Mouse (Mus musculus) hindbrain, embryonic 11.5 days (tissue): ENCODE measurements around the gene Sim1. TPM values are rescaled to one million over a fixed set of nuclear protein-coding genes. Genes with fewer than 3 reads are reported as not detected.

Experiments used
- ATAC-seq: fragments of 200-750 bp; cut with Nextera tagmentation; 2 replicates; pipeline ENCODE4 v1.8.0; 2017; ENCODE audit warnings: mild to moderate bottlenecking, moderate TSS enrichment, moderate library complexity; ENCODE audit not compliant: low FRiP score
- DNase-seq: peaks from one replicate; pipeline ENCODE4 v3.0.0-alpha.2; 2015; ENCODE audit warnings: low spot score
- H3K27ac ChIP-seq: fragments of 300-500 bp; sonication (generic); 2 replicates; pipeline ENCODE4 v1.5.1; 2014; ENCODE audit warnings: mild to moderate bottlenecking, low read depth, low read length
- H3K27me3 ChIP-seq: fragments of 300-500 bp; sonication (generic); 2 replicates; pipeline ENCODE4 v1.6.1; 2014; ENCODE audit warnings: mild to moderate bottlenecking, low read length, moderate library complexity, mixed read lengths; ENCODE audit not compliant: control insufficient read depth, insufficient read depth
- H3K36me3 ChIP-seq: fragments of 300-500 bp; sonication (generic); 2 replicates; pipeline ENCODE4 v1.6.1; 2014; ENCODE audit warnings: mild to moderate bottlenecking, low read length, moderate library complexity, mixed read lengths; ENCODE audit not compliant: control insufficient read depth, insufficient read depth
- H3K4me1 ChIP-seq: fragments of 300-500 bp; sonication (generic); replicated peaks from 2 replicates; pipeline ENCODE4 v1.6.1; 2014; ENCODE audit warnings: low read length, mixed read lengths; ENCODE audit not compliant: control insufficient read depth, insufficient read depth
- H3K4me2 ChIP-seq: fragments of 300-500 bp; sonication (generic); replicated peaks from 2 replicates; pipeline ENCODE4 v1.6.1; 2014; ENCODE audit warnings: mild to moderate bottlenecking, low read depth, low read length
- H3K4me3 ChIP-seq: fragments of 300-500 bp; sonication (generic); 2 replicates; pipeline ENCODE4 v1.5.1; 2014; ENCODE audit warnings: low read depth, low read length
- H3K9ac ChIP-seq: fragments of 300-500 bp; sonication (generic); 2 replicates; pipeline ENCODE4 v1.6.1; 2014; ENCODE audit warnings: low read depth, low read length
- H3K9me3 ChIP-seq: fragments of 300-500 bp; sonication (generic); 2 replicates; pipeline ENCODE4 v1.6.1; 2016; ENCODE audit warnings: low read length; ENCODE audit not compliant: control insufficient read depth
- WGBS: fragments of 180-500 bp; shearing (Covaris S2); extraction: QIAGEN DNeasy Blood & Tissue Kit; methylation state at CpG from one replicate; pipeline ENCODE4 v1.1.7; 2014; 5-methylcytosine and 5-hydroxymethylcytosine counted together
- polyA plus RNA-seq: library from polyadenylated mRNA; unstranded; fragments of >200 nt; fragmentation: Nextera tagmentation; extraction: Ambion mirVana; gene quantifications from 2 replicates; pipeline ENCODE4 v1.2.1, GENCODE M21; 2014

The Sim1 gene
- polyA plus RNA-seq, 1 experiment from 2014 or later: 0.90 TPM

- ATAC-seq (no peak), DNase-seq (peak; percentile 61)
- no peak overlapping the region for H3K4me2 ChIP-seq
- H3K9me3 ChIP-seq: no peaks in the 10 kb centered on the region
- WGBS: 2% methylated on average over 21 of the region's 21 CpGs
- H3K36me3 ChIP-seq: no peaks in the 10 kb centered on the region
- H3K9ac ChIP-seq: no peak overlapping the region
- peak overlapping the region; percentile 10 for H3K4me3 ChIP-seq
- H3K27ac ChIP-seq: no peak overlapping the region
- H3K4me1 ChIP-seq: peaks cover 5% of the 10 kb centered on the region; the same call in 1 of the 2 replicates
- H3K27me3 ChIP-seq: peaks cover 71% of the 10 kb centered on the region
Measured at GRCm38 (mm10) chr10:50899846-50900745, 5.5 kb downstream of the Sim1 start.

GRCm38 (mm10) chr10:50900746-50901600, 6.4 kb downstream of the Sim1 start:
- Histone ChIP-seq H3K9ac (no peak overlapping the region), H3K27ac (no peak overlapping the region), H3K4me2 (0 out of 2 replicates have a peak overlapping the region, but pooled peaks have one; percentile 13), H3K36me3 (no peaks in the 10 kb centered on the region), H3K4me1 (peaks cover 3% of the 10 kb centered on the region; the same call in 1 of the 2 replicates), H3K9me3 (no peaks in the 10 kb centered on the region), H3K27me3 (peaks cover 73% of the 10 kb centered on the region), H3K4me3 (peak overlapping the region; percentile 10)
- ATAC-seq (no peak), DNase-seq (peak; percentile 62)
- WGBS: under 1% methylated on average over 42 of the region's 42 CpGs

- Histone ChIP-seq H3K36me3 (no peaks in the 10 kb centered on the region), H3K9me3 (no peaks in the 10 kb centered on the region), H3K4me3 (no peak overlapping the region), H3K9ac (no peak overlapping the region), H3K4me1 (peaks cover 3% of the 10 kb centered on the region; the same call in 1 of the 2 replicates), H3K27ac (no peak overlapping the region), H3K27me3 (peaks cover 73% of the 10 kb centered on the region), H3K4me2 (no peak overlapping the region)
- DNase-seq: peak; percentile 67
- ATAC-seq: no peak
- WGBS: under 1% methylated on average over 19 of the region's 19 CpGs
Measured at GRCm38 (mm10) chr10:50901601-50902475, 7.3 kb downstream of the Sim1 start.

- H3K4me1 ChIP-seq: peaks cover 3% of the 10 kb centered on the region; the same call in 1 of the 2 replicates
Measured at GRCm38 (mm10) chr10:50902741-50903715, 8.5 kb downstream of the Sim1 start.

GRCm38 (mm10) chr10:50903846-50904763, 9.6 kb downstream of the Sim1 start:
- H3K27ac ChIP-seq: no peak overlapping the region
- H3K4me2 ChIP-seq: no peak overlapping the region
- H3K9ac ChIP-seq: no peak overlapping the region
- H3K27me3 ChIP-seq: peaks cover 85% of the 10 kb centered on the region
- H3K36me3 ChIP-seq: no peaks in the 10 kb centered on the region
- H3K4me3 ChIP-seq: no peak overlapping the region
- H3K4me1 ChIP-seq: peaks cover 3% of the 10 kb centered on the region; the same call in 1 of the 2 replicates
- 1% methylated on average over 26 of the region's 26 CpGs for WGBS
- ATAC-seq (no peak), DNase-seq (peak; percentile 58)
- no peaks in the 10 kb centered on the region for H3K9me3 ChIP-seq

More at GRCm38 (mm10) chr10:50902741-50903715, 8.5 kb downstream of the Sim1 start:
- peaks cover 83% of the 10 kb centered on the region for H3K27me3 ChIP-seq
- DNase-seq (peak; percentile 72), ATAC-seq (peak; percentile 31; the same call in 1 of the 2 replicates)
- H3K9ac ChIP-seq: no peak overlapping the region
- no peak overlapping the region for H3K27ac ChIP-seq
- no peak overlapping the region for H3K4me2 ChIP-seq
- no peaks in the 10 kb centered on the region for H3K36me3 ChIP-seq
- under 1% methylated on average over 43 of the region's 43 CpGs for WGBS
- peak overlapping the region; percentile 10; the same call in 1 of the 2 replicates for H3K4me3 ChIP-seq
- no peaks in the 10 kb centered on the region for H3K9me3 ChIP-seq

- no peak overlapping the region for H3K4me3 ChIP-seq
Measured at GRCm38 (mm10) chr10:50904764-50905701, 10.5 kb downstream of the Sim1 start.

More at GRCm38 (mm10) chr10:50904764-50905701, 10.5 kb downstream of the Sim1 start:
- no peak overlapping the region for H3K27ac ChIP-seq
- H3K4me2 ChIP-seq: no peak overlapping the region
- H3K27me3 ChIP-seq: peaks cover 94% of the 10 kb centered on the region
- H3K36me3 ChIP-seq: no peaks in the 10 kb centered on the region
- H3K9ac ChIP-seq: no peak overlapping the region
- ATAC-seq: no peak
- DNase-seq: peak; percentile 51
- 6% methylated on average over 29 of the region's 29 CpGs for WGBS
- no peaks in the 10 kb centered on the region for H3K9me3 ChIP-seq
- H3K4me1 ChIP-seq: peaks cover 3% of the 10 kb centered on the region; the same call in 1 of the 2 replicates
